Mouse (Mus musculus) stomach, embryonic 16.5 days (tissue): ENCODE data around the gene Wnt9a. TPM values are rescaled to one million over a fixed set of nuclear protein-coding genes. Genes with fewer than 3 reads are reported as not detected.

Source experiments
- microRNA-seq: library from miRNA; unstranded; fragments of <30 nt; microRNA quantifications from one replicate; pipeline ENCODE4, GENCODE M21; 2016
- polyA plus RNA-seq: library from polyadenylated mRNA; unstranded; fragments of >200 nt; fragmentation: Nextera tagmentation; extraction: Ambion mirVana; gene quantifications from 2 replicates; pipeline ENCODE4 v1.2.1, GENCODE M21; 2015

Gene Wnt9a
- polyA plus RNA-seq, 1 experiment from 2014 or later: 5.8 TPM

Small RNA genes within 50 kb of the gene (microRNA-seq; reads per million reads assigned to microRNA genes)
- gene Gm24756: not detected

Other genes with a start within 250 kb of the Wnt9a start
- 0.69 and 1.7 TPM in 2 replicates for gene Obscn, start 170.5 kb upstream of the Wnt9a start, polyA plus RNA-seq
- 7.0 and 9.3 TPM in 2 replicates for gene Iba57, start 143.2 kb upstream of the Wnt9a start, polyA plus RNA-seq
- 0.62 and 0.64 TPM in 2 replicates for gene Gjc2, start 123.7 kb upstream of the Wnt9a start, polyA plus RNA-seq
- 128 and 129 TPM in 2 replicates for gene Guk1, start 114.7 kb upstream of the Wnt9a start, polyA plus RNA-seq
- 75.5 and 78.9 TPM in 2 replicates for gene Mrpl55, start 104.4 kb upstream of the Wnt9a start, polyA plus RNA-seq
- 22.5 and 24.9 TPM in 2 replicates for gene 2310033P09Rik, start 98.6 kb upstream of the Wnt9a start, polyA plus RNA-seq
- gene Arf1, start 78.7 kb upstream of the Wnt9a start, polyA plus RNA-seq: 717 and 769 TPM in 2 replicates
- 0.23 and 0.62 TPM in 2 replicates for gene Wnt3a, start 16.2 kb upstream of the Wnt9a start, polyA plus RNA-seq
- not detected in 2 replicates for gene Prss38, start 68.7 kb downstream of the Wnt9a start, polyA plus RNA-seq
- gene Jmjd4, start 143.1 kb downstream of the Wnt9a start, polyA plus RNA-seq: 9.0 and 9.3 TPM in 2 replicates
- 99.0 and 101 TPM in 2 replicates for gene Snap47, start 144.3 kb downstream of the Wnt9a start, polyA plus RNA-seq
- gene Zfp867, start 165.5 kb downstream of the Wnt9a start, polyA plus RNA-seq: 6.7 and 6.8 TPM in 2 replicates
- 16.4 and 18.2 TPM in 2 replicates for gene Zkscan17, start 219.8 kb downstream of the Wnt9a start, polyA plus RNA-seq
- 0.49 and 0.62 TPM in 2 replicates for gene Nlrp3, start 234.6 kb downstream of the Wnt9a start, polyA plus RNA-seq